Mouse (Mus musculus) midbrain, embryonic 14.5 days (tissue): ENCODE results near the gene Fbxl18. TPM values are rescaled to one million over a fixed set of nuclear protein-coding genes. Genes with fewer than 3 reads are reported as not detected.

Experiments
- ATAC-seq: fragments of 200-750 bp; cut with Nextera tagmentation; 2 replicates; pipeline ENCODE4 v1.8.0; 2017; ENCODE audit warnings: moderate number of reproducible peaks, moderate library complexity; ENCODE audit not compliant: low FRiP score, low TSS enrichment
- DNase-seq: peaks from one replicate; pipeline ENCODE4 v3.0.0-alpha.2; 2015
- H3K27ac ChIP-seq: fragments of 300-500 bp; sonication (generic); replicated peaks from 2 replicates; pipeline ENCODE4 v1.5.1; 2014; ENCODE audit warnings: mild to moderate bottlenecking, low read depth, low read length, moderate library complexity
- H3K27me3 ChIP-seq: fragments of 300-500 bp; sonication (generic); 2 replicates; pipeline ENCODE4 v1.6.1; 2014; ENCODE audit warnings: low read length, control low read depth, mixed read lengths; ENCODE audit not compliant: control insufficient read depth, insufficient read depth
- H3K36me3 ChIP-seq: fragments of 300-500 bp; sonication (generic); 2 replicates; pipeline ENCODE4 v1.6.1; 2014; ENCODE audit warnings: low read length, control low read depth; ENCODE audit not compliant: control insufficient read depth, insufficient read depth
- H3K4me1 ChIP-seq: fragments of 300-500 bp; sonication (generic); 2 replicates; pipeline ENCODE4 v1.6.1; 2014; ENCODE audit warnings: mild to moderate bottlenecking, antibody characterized with exemption, low read length, control low read depth; ENCODE audit not compliant: control insufficient read depth, insufficient read depth
- H3K4me2 ChIP-seq: fragments of 300-500 bp; sonication (generic); 2 replicates; pipeline ENCODE4 v1.6.1; 2014; ENCODE audit warnings: mild to moderate bottlenecking, low read length, moderate library complexity
- H3K4me3 ChIP-seq: fragments of 300-500 bp; sonication (generic); replicated peaks from 2 replicates; pipeline ENCODE4 v1.5.1; 2014; ENCODE audit warnings: low read depth, low read length
- H3K9ac ChIP-seq: fragments of 300-500 bp; sonication (generic); replicated peaks from 2 replicates; pipeline ENCODE4 v1.6.1; 2014; ENCODE audit warnings: mild to moderate bottlenecking, low read length, moderate library complexity
- H3K9me3 ChIP-seq: fragments of 300-500 bp; sonication (generic); 2 replicates; pipeline ENCODE4 v1.6.1; 2016; ENCODE audit warnings: low read length, control low read depth, mixed read lengths; ENCODE audit not compliant: control insufficient read depth
- WGBS: fragments of 180-500 bp; shearing (Covaris S2); extraction: QIAGEN DNeasy Blood & Tissue Kit; methylation state at CpG from one replicate; pipeline ENCODE4 v1.1.7; 2014; 5-methylcytosine and 5-hydroxymethylcytosine counted together
- polyA plus RNA-seq: library from polyadenylated mRNA; unstranded; fragments of >200 nt; fragmentation: Nextera tagmentation; extraction: Ambion mirVana; gene quantifications from 2 replicates; pipeline ENCODE4 v1.2.1, GENCODE M21; 2014

Fbxl18 gene
- polyA plus RNA-seq, 1 experiment from 2014 or later, result 28.8 TPM

DNA sequence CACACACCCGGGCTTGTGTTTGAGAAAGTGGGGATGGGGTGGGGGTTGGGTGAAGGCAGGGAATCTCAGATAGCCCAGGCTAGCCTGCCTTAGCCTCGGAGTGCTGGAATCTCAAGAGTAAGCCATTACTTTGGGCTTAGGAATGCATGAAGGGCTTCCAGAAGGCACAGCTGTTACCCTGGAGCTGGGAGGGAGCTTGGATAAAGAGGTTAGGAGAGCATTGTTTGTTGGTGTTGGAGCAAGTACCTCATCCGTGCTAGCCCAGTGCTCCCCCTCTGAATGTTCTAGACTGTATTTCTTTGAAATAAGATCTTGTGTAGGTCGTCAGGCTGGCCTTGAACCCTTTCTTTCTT lies 34.2 kb upstream of the Fbxl18 start:
- 10% methylated on average over 4 of the region's 4 CpGs for WGBS
- Histone ChIP-seq H3K4me1 (0 out of 2 replicates have a peak, but pooled peaks cover 4% of the 10 kb centered on the region), H3K36me3 (no peaks in the 10 kb centered on the region), H3K4me3 (peak overlapping the region; percentile 26), H3K4me2 (peak overlapping the region; percentile 54), H3K9me3 (no peaks in the 10 kb centered on the region), H3K27ac (no peak overlapping the region), H3K9ac (peak overlapping the region; percentile 39), H3K27me3 (peaks cover 9% of the 10 kb centered on the region)
- DNase-seq (no peak), ATAC-seq (no peak)

DNA sequence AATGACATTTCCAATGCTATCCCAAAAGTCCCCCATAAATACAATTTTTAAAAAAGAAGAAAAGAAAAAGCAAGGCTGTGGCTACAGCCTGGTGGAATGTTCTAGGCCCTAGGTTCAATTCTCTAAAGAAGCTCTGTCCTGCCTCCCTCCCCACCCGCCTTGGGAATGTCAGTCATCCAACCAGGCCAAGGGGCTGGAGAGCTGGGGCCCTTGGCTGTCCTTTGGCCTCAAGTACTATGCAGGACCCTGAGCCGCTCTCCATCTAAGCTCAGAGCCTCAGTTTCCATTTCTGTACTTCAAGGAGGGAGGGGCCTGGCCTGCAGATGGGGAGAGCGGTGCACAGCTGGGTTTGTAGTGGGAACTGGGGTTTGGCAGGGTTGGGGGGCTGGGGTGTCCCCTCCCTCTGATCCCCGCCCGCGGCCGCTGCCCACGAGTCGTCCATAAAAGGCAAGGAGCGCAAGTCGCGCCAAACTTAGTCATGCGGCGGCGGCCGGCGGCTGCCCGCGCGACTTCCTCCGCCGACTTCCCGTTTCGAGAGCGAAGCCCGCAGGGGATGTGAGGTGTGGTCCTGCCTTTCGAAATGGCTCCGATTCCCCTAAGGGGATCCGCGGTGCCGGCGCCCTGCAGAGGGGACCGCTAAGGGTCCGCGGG lies 33.7 kb upstream of the Fbxl18 start:
- WGBS, result 4% methylated on average over 34 of the region's 35 CpGs
- Histone ChIP-seq H3K36me3 (no peaks in the 10 kb centered on the region), H3K4me2 (peak overlapping the region; percentile 54), H3K9ac (peak overlapping the region; percentile 39), H3K27me3 (peaks cover 9% of the 10 kb centered on the region), H3K27ac (no peak overlapping the region), H3K4me1 (0 out of 2 replicates have a peak, but pooled peaks cover 4% of the 10 kb centered on the region), H3K9me3 (no peaks in the 10 kb centered on the region), H3K4me3 (peak overlapping the region; percentile 26)
- peak; percentile 71 for DNase-seq
- no peak for ATAC-seq

DNA sequence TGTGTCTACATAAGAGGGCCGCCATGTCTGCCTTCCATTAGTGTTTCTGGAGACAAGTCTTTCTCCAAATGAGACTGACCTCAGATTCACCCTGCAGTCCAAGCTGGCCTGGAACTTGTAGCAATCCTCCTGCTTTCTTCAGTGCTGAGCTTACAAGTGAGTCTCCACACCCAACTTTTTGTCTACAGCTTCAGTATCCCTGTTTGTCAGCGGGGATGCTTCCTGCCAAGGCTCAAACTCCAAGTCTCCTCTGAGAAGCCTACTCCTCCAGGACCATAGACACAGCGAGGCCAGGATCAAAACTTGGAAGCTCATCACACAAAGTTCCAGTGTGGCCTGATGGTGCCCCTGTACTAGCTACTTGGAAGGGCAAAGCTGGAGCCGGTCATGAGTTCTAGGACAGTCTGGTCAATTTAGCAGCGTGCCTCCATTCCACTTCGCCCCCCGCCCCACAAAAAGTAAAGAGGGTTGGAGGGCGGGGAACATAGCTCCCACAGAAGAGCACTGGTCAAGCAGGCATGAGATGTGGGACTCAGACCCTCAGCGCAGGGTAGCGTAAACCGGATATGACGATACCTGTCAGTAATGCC lies 32.2 kb upstream of the Fbxl18 start:
- WGBS, result 94% methylated on average over 12 of the region's 12 CpGs
- H3K9ac ChIP-seq, result no peak overlapping the region
- H3K27ac ChIP-seq, result no peak overlapping the region
- no peak overlapping the region for H3K4me2 ChIP-seq
- no peak overlapping the region for H3K4me3 ChIP-seq
- DNase-seq, result no peak
- no peak for ATAC-seq
- H3K4me1 ChIP-seq, result 0 out of 2 replicates have a peak, but pooled peaks cover 4% of the 10 kb centered on the region
- peaks cover 9% of the 10 kb centered on the region for H3K27me3 ChIP-seq
- H3K36me3 ChIP-seq, result no peaks in the 10 kb centered on the region
- no peaks in the 10 kb centered on the region for H3K9me3 ChIP-seq

DNA sequence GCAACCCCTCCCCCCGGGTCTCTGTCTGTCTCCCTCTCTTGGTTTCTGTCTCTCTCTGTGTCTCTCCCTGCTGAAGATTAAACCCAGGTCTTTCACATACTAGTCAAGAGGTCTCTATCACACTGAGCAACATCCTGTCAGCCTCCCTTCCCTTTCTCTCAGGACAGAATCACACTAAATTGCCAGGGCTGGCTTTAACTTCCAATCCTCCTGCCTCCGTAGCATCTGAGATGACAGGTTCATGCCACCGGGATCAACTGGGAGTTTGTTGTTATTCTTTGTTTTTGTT lies 31.7 kb upstream of the Fbxl18 start:
- no peak overlapping the region for H3K27ac ChIP-seq
- WGBS, result 68% methylated on average over 3 of the region's 3 CpGs

DNA sequence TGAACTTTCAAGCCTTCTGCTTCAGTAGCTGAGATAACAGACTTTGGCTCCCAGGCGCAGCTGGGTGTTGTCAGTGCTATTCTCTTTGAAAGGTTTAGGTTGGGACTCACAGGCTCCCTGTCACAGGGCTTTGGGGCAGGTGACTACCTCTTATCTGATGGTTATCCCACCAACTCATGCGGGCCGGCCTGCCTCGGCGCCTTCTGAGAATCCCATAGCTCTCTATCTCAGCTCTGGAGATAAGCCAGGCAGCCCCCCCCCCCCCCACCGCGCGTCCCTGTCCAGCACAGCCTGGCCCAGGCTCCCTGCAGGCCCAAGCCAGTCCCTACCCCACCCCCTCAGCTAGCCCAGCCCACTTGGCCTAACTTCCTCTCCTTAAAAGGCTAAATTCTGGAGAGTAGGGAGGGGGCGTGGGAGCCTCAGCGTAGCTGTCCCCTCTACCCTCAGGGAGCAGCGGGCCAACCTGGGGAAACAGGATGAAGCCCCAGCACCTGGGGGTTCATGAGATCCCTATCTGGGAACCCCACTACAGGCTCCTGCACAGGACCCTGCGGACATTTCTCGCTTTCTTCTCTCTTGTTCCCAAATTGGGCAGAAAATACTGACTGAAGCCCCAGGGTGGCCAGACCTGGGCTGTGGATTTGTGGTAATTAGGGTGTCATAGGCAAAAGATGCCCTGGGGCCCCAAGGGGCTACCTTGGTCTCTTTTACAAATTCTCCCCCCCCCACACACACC lies 31.2 kb upstream of the Fbxl18 start:
- Histone ChIP-seq H3K4me2 (no peak overlapping the region), H3K27ac (no peak overlapping the region), H3K27me3 (peaks cover 9% of the 10 kb centered on the region), H3K4me1 (0 out of 2 replicates have a peak, but pooled peaks cover 4% of the 10 kb centered on the region), H3K4me3 (no peak overlapping the region), H3K36me3 (no peaks in the 10 kb centered on the region), H3K9ac (no peak overlapping the region), H3K9me3 (no peaks in the 10 kb centered on the region)
- ATAC-seq (no peak), DNase-seq (no peak)
- 17% methylated on average over 13 of the region's 13 CpGs for WGBS

More for the DNA sequence above, 31.7 kb upstream of the Fbxl18 start:
- H3K4me3 ChIP-seq, result no peak overlapping the region
- H3K9me3 ChIP-seq, result no peaks in the 10 kb centered on the region
- no peak overlapping the region for H3K4me2 ChIP-seq
- no peak for ATAC-seq
- DNase-seq, result no peak
- H3K9ac ChIP-seq, result no peak overlapping the region
- H3K4me1 ChIP-seq, result 0 out of 2 replicates have a peak, but pooled peaks cover 4% of the 10 kb centered on the region
- peaks cover 9% of the 10 kb centered on the region for H3K27me3 ChIP-seq
- H3K36me3 ChIP-seq, result no peaks in the 10 kb centered on the region

DNA sequence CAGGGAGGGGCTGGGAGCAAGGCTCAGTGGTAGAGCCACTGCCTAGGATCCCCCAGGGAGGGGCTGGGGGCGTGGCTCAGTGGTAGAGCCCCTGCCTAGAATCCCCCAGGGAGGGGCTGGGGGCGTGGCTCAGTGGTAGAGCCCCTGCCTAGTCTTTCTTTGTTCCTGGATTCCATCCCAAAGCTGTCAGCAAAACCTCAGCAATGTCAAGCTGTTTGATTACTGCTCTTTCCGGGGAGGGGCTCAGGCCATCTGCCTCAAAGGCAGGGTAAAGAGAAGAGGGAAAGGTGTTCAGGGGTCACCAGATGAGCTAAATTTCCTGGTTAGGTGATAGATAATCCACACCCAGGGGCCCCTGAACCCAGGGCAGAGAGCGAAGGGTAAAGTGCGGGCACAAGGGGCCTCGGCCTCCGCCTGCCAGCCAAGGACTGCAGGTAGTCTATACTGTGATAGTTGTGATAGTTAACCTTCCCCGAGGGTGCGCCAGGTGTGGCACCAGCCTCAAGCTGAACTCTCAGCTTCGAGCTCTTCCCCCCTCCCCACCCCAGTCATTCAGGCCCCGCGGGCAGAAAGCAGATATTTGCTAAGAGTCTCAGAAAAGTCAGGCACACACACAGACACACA lies 29.2 kb upstream of the Fbxl18 start:
- Histone ChIP-seq H3K4me1 (0 out of 2 replicates have a peak, but pooled peaks cover 4% of the 10 kb centered on the region), H3K27ac (no peak overlapping the region), H3K9me3 (no peaks in the 10 kb centered on the region), H3K4me3 (no peak overlapping the region), H3K9ac (no peak overlapping the region), H3K36me3 (no peaks in the 10 kb centered on the region), H3K4me2 (no peak overlapping the region), H3K27me3 (peaks cover 6% of the 10 kb centered on the region; the same call in 1 of the 2 replicates)
- ATAC-seq (no peak), DNase-seq (no peak)
- 82% methylated on average over 12 of the region's 12 CpGs for WGBS

DNA sequence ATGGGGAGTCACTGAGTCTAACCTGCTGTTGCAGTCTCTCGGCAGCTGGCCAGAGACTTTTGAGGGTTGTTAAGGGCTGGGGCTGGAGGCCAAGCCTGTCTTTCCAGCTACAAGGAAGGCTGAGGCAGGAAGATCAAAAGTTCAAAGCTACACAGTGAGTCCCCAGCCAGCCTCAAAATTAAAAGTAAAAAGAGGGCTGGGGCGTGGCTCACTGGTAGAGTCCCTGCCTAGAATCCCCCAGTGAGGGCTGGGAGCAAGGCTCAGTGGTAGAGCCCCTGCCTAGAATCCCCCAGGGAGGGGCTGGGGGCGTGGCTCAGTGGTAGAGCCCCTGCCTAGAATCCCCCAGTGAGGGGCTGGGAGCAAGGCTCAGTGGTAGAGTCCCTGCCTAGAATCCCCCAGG lies 28.6 kb upstream of the Fbxl18 start:
- ATAC-seq (no peak), DNase-seq (no peak)
- peaks cover 2% of the 10 kb centered on the region; the same call in 1 of the 2 replicates for H3K27me3 ChIP-seq

DNA sequence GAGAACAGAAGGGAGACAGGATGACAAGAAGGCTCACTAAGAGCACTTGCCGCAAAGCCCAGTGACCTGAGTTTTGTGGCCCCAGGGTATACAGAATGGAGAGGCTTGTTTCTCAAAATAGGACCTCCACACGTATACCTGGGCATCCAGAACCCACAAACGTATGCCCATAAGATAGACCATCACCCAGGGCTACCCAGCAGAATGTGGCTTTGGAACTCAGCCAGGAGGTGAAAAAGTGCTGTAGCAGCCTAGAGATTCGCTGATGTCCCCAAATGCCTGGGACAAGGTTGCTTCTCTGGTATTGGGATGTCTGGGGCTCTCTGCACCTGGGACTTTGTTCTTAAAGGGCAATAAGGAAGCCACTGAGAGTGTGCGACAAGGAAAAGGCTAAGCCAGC lies 27.0 kb upstream of the Fbxl18 start:
- Histone ChIP-seq H3K4me3 (no peak overlapping the region), H3K27me3 (no peaks in the 10 kb centered on the region), H3K4me1 (0 out of 2 replicates have a peak, but pooled peaks cover 4% of the 10 kb centered on the region), H3K27ac (no peak overlapping the region), H3K4me2 (no peak overlapping the region), H3K36me3 (no peaks in the 10 kb centered on the region), H3K9me3 (no peaks in the 10 kb centered on the region), H3K9ac (no peak overlapping the region)
- ATAC-seq (no peak), DNase-seq (no peak)
- WGBS, result 90% methylated on average over 5 of the region's 5 CpGs

More for the DNA sequence above, 28.6 kb upstream of the Fbxl18 start:
- Histone ChIP-seq H3K9ac (no peak overlapping the region), H3K36me3 (no peaks in the 10 kb centered on the region), H3K4me1 (0 out of 2 replicates have a peak, but pooled peaks cover 4% of the 10 kb centered on the region), H3K4me2 (no peak overlapping the region), H3K9me3 (no peaks in the 10 kb centered on the region), H3K4me3 (no peak overlapping the region), H3K27ac (no peak overlapping the region)
- 71% methylated on average over 3 of the region's 3 CpGs for WGBS
